17 mouse cellular contexts compared by ENCODE assay signal in genomic region chr6:147643875-147644274, GRCm38 (mm10).
"Had no signal": no experiment of that assay in that cellular context is flagged by ENCODE, and none has a peak within 500 bp of the region (broad histone marks: within the 10 kb centered on the region; RNA-seq: fewer than 3 reads in every experiment).

No protein-coding gene starts in this region.

- ATAC-seq: lung, postnatal 0 days; midbrain, embryonic 13.5 days; midbrain, embryonic 15.5 days had no signal

- H3K27ac ChIP-seq: lung, embryonic 15.5 days; macrophage; midbrain, embryonic 13.5 days; midbrain, embryonic 15.5 days; neural tube, embryonic 12.5 days; stomach, embryonic 15.5 days; stomach, postnatal 0 days had no signal

- H3K4me2 ChIP-seq: lung, embryonic 15.5 days; midbrain, embryonic 11.5 days; midbrain, embryonic 13.5 days; midbrain, embryonic 15.5 days; neural tube, embryonic 12.5 days; stomach, embryonic 15.5 days had no signal

- H3K36me3 ChIP-seq: lung, embryonic 15.5 days; midbrain, embryonic 13.5 days; midbrain, embryonic 15.5 days; neural tube, embryonic 12.5 days; stomach, embryonic 15.5 days had no signal

- DNase-seq: lung, adult 2 months; lung, postnatal 14 days; lung, postnatal 36 days; right cerebral cortex, postnatal 14 days; thymus, adult 2 months; thymus, postnatal 25 days; thymus, postnatal 4 days had no signal

- H3K9ac ChIP-seq: lung, embryonic 15.5 days; midbrain, embryonic 13.5 days; midbrain, embryonic 15.5 days; neural tube, embryonic 12.5 days; stomach, embryonic 15.5 days had no signal

- H3K4me1 ChIP-seq: lung, embryonic 15.5 days; megakaryocyte, embryonic 14.5 days; midbrain, embryonic 13.5 days; midbrain, embryonic 15.5 days; neural tube, embryonic 12.5 days had no signal

- H3K4me3 ChIP-seq: lung, embryonic 15.5 days; megakaryocyte, embryonic 14.5 days; midbrain, embryonic 13.5 days; midbrain, embryonic 15.5 days; neural tube, embryonic 12.5 days; stomach, embryonic 15.5 days had no signal

- H3K27me3 ChIP-seq: lung, embryonic 15.5 days; midbrain, embryonic 13.5 days; midbrain, embryonic 15.5 days; neural tube, embryonic 12.5 days; stomach, embryonic 15.5 days had no signal

- H3K9me3 ChIP-seq: lung, embryonic 15.5 days; megakaryocyte, embryonic 14.5 days; midbrain, embryonic 13.5 days; midbrain, embryonic 15.5 days; neural tube, embryonic 12.5 days; stomach, embryonic 15.5 days had no signal
